Mouse (Mus musculus): ENCODE results near the gene Nr6a1. TPM values are rescaled to one million over a fixed set of nuclear protein-coding genes. Genes with fewer than 3 reads are reported as not detected.

The Nr6a1 gene
- polyA plus RNA-seq, 1 experiment from 2014 or later, result 1.5 TPM

DNA sequence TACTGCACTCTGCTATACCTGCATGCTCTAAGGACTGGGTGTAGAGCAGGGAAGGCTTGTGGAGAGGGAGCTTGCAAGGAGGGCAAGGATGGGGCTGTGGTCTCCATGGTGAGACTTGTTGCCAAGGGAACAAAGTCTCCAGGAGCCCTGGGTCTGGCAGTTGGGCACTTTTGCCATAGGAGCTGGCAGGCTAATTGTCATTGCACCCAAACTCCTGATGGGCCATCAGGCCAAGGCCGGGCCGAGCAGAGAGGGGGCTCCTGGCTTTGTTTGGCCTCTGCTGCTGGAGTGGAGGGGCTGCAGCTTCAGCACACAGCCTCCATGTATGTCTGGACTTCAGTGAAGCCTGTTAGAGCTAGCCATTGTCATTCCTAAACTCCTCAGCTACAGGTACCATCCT lies 206.8 kb downstream of the Nr6a1 start:
- H3K4me2 ChIP-seq, result no peak overlapping the region
- no peak for ATAC-seq (ENCODE audit: insufficient read depth, low FRiP score, low read depth)
- WGBS, result 80% methylated on average over 2 of the region's 2 CpGs

DNA sequence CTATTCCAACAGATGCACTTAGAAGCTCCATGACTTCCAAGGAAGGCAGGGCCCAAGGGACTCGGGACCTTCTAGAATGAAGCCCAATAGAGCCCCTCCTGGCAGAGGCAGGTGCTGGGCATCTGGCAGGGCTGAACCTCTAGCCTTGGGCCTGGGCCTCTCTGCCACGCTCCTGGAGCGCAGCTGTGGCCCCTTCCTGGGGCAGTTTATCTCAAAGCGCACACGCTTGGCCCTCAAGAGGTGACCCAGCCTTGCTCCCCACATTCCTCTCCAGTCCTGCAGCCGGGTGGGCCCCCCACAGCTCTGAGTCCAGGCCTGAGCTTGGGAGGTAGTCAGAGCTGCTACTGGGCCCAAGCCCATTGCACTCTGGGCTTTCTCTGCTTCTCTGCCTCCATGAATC lies 208.1 kb downstream of the Nr6a1 start:
- Histone ChIP-seq H3K27ac (no peak overlapping the region), H3K36me3 (no peaks in the 10 kb centered on the region), H3K4me2 (no peak overlapping the region), H3K4me3 (replicated peaks) (no peak overlapping the region), H3K4me1 (no peaks in the 10 kb centered on the region), H3K9me3 (no peaks in the 10 kb centered on the region), H3K9ac (no peak overlapping the region), H3K27me3 (replicated peaks) (peaks cover 3% of the 10 kb centered on the region)
- no peak for ATAC-seq (ENCODE audit: insufficient read depth, low FRiP score, low read depth)
- WGBS, result 60% methylated on average over 6 of the region's 6 CpGs

More for the DNA sequence above, 206.8 kb downstream of the Nr6a1 start:
- Histone ChIP-seq H3K9me3 (no peaks in the 10 kb centered on the region), H3K4me3 (replicated peaks) (no peak overlapping the region), H3K36me3 (no peaks in the 10 kb centered on the region), H3K9ac (no peak overlapping the region), H3K4me1 (no peaks in the 10 kb centered on the region), H3K27ac (no peak overlapping the region), H3K27me3 (replicated peaks) (no peaks in the 10 kb centered on the region)

DNA sequence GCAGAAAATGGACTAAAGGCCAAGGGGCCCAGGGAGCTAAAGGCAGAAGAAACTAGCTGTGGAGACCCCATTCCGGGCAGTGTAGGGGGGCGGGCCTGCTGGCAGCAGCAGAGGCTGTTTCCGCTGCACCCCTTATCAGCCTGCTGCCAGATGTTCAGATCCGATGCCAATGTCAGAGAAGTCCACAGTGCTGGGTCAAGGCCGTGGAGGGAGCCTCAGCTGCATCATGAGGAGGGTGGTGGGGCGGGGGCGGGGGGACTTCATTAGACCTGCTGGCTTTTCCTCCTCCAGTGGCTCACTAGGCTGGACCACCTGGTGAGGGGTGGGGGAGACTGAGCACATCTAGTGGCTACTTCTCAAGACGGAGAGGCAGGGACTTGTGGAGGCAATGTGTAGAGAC lies 208.8 kb downstream of the Nr6a1 start:
- H3K36me3 ChIP-seq, result no peaks in the 10 kb centered on the region
- no peak overlapping the region for H3K9ac ChIP-seq
- no peaks in the 10 kb centered on the region for H3K4me1 ChIP-seq
- 54% methylated on average over 8 of the region's 8 CpGs for WGBS
- H3K27me3 ChIP-seq (replicated peaks), result peaks cover 10% of the 10 kb centered on the region
- no peak for ATAC-seq (ENCODE audit: insufficient read depth, low FRiP score, low read depth)
- H3K27ac ChIP-seq, result no peak overlapping the region
- H3K4me2 ChIP-seq, result no peak overlapping the region
- H3K4me3 ChIP-seq (replicated peaks), result no peak overlapping the region
- H3K9me3 ChIP-seq, result no peaks in the 10 kb centered on the region

DNA sequence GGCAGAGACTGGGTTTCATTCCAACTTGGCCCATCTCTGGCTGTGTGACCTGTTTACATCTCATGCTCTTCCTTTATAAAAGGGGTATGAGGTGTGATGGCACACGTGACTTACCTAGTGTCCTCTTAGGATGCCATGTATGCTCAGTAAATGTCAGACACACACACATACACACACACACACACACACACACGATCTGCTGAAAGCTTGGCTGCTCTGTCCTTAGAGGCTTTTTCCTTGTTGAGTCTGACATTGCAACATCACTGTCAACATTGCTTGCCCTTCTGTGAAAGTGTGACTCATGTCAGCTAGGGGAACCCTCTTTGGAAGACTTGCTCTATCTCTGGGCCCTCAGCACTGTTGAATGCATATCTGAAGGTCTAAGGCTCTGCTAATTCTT lies 210.1 kb downstream of the Nr6a1 start:
- H3K9ac ChIP-seq, result no peak overlapping the region
- H3K27me3 ChIP-seq (replicated peaks), result peaks cover 23% of the 10 kb centered on the region
- H3K9me3 ChIP-seq, result no peaks in the 10 kb centered on the region
- H3K4me3 ChIP-seq (replicated peaks), result no peak overlapping the region
- no peak overlapping the region for H3K4me2 ChIP-seq
- no peaks in the 10 kb centered on the region for H3K36me3 ChIP-seq
- no peaks in the 10 kb centered on the region for H3K4me1 ChIP-seq
- ATAC-seq (ENCODE audit: insufficient read depth, low FRiP score, low read depth), result no peak
- no peak overlapping the region for H3K27ac ChIP-seq
- WGBS, result 77% methylated on average over 2 of the region's 2 CpGs

DNA sequence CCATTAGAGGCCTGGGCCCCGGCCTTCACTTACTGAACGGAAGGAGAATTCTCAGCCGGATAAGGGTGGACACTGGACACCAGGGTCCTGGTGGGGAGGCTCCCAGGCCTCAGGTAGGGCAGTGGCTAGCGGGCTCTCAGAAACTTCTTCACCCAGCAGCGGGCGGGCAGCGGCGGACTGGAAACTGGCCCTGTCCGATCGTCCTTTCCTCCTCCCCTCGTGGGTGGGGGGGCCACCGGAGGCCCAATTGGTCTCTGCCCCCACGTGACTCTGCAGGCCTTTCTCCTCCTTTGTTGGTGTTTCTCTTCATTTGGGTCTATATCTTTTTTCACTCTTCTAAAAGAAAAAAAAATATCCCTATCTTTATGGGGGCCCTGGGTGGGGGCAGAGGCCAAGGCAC lies 213.2 kb downstream of the Nr6a1 start, which contains the start of gene Nr5a1:
TSS of gene Nr5a1 (minus strand) at position 219 of the 400 bp plus-strand sequence.
- no peak within 1 kb of the TSS for H3K4me3 ChIP-seq (replicated peaks)
- no peaks in the 10 kb centered on the region for H3K9me3 ChIP-seq
- 86% methylated on average over 13 of the region's 13 CpGs for WGBS
- no peak within 1 kb of the TSS for H3K9ac ChIP-seq
- H3K27ac ChIP-seq, result no peak within 1 kb of the TSS
- no peak within 1 kb of the TSS for H3K4me2 ChIP-seq
- no peaks in the 10 kb centered on the region for H3K36me3 ChIP-seq
- peaks cover 21% of the 10 kb centered on the region for H3K4me1 ChIP-seq
- H3K27me3 ChIP-seq (replicated peaks), result peaks cover 54% of the 10 kb centered on the region
- ATAC-seq (ENCODE audit: insufficient read depth, low FRiP score, low read depth), result no peak

DNA sequence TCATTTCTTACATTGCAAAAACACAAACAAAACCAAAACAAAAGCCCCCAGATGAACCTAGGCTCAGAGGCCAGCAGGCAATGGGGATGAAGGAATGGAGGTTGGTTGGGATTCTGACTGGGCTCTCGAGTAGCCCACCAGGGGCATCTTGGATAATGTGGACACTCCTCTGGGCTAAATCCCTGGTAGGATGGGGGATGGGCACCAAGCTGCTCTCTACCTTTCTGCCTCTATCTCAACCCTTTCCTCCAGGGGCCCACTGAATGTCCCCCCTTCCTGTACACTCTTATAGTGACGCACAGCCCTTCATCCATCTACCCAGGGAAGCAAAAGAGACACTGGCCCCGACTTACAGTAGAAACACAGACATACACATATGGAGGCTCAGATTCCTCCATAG lies 213.9 kb downstream of the Nr6a1 start:
- 82% methylated on average over 3 of the region's 3 CpGs for WGBS
- H3K27me3 ChIP-seq (replicated peaks), result peaks cover 61% of the 10 kb centered on the region
- H3K27ac ChIP-seq, result no peak overlapping the region
- H3K36me3 ChIP-seq, result no peaks in the 10 kb centered on the region
- no peaks in the 10 kb centered on the region for H3K9me3 ChIP-seq
- no peak overlapping the region for H3K9ac ChIP-seq
- H3K4me1 ChIP-seq, result peaks cover 24% of the 10 kb centered on the region
- no peak overlapping the region for H3K4me2 ChIP-seq
- ATAC-seq (ENCODE audit: insufficient read depth, low FRiP score, low read depth), result no peak
- no peak overlapping the region for H3K4me3 ChIP-seq (replicated peaks)

DNA sequence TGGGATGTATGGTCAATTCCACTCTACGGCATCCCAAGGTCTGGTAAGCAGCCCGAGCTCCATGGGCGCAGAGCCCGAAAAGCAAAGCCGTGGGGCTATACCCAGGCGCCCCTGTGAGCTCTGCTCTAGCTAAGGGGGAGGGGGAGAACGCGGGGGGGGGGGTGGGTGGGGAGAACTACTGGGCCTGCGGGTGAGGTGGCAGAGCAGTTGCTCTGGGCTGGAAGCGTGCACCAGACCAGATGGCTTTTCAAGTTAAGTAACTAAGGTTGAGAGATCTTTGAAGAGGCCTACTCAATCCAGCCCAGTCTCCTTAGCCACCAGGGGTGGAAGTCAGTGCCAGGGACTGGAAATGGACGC lies 214.7 kb downstream of the Nr6a1 start:
- no peaks in the 10 kb centered on the region for H3K9me3 ChIP-seq
- peaks cover 24% of the 10 kb centered on the region for H3K4me1 ChIP-seq
- H3K4me2 ChIP-seq, result no peak overlapping the region
- ATAC-seq (ENCODE audit: insufficient read depth, low FRiP score, low read depth), result no peak
- no peak overlapping the region for H3K4me3 ChIP-seq (replicated peaks)
- H3K9ac ChIP-seq, result no peak overlapping the region
- H3K27ac ChIP-seq, result no peak overlapping the region
- peaks cover 70% of the 10 kb centered on the region for H3K27me3 ChIP-seq (replicated peaks)
- no peaks in the 10 kb centered on the region for H3K36me3 ChIP-seq
- 51% methylated on average over 11 of the region's 11 CpGs for whole genome bisulfite sequencing

DNA sequence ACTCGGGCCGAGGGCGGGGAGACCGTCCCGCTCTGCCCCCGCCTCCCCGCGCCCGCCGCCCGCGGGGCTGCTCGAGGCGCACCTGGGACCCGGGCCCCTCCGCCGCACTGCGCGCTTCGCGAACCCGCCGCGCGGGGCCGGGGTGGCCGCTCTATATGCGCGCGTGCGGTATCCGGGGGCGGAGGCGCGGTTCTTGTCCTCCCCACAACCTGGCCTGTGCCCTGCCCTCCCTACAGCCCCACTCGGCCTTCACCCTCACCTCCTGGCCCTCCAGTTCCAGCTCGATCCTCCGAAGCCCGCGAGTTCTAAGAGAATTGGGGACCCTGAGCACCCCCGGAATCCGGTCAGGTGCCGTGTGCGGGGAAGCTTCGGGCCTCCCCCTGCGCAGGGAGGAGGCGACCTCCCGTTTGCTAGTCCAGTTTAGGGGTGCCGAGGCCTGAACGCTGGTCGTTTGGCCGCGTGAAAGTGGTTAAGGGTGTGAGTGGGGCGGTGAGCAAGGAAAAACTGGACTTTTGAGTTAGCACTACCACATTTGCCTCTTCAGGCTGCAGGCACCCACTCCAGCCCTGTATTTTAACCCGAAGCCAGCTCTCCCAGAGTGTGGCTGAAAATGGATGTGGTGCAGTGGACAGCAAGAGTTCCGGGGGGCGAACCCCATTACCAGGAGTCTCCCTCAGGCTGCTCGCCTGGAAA lies 215.3 kb downstream of the Nr6a1 start:
- H3K4me3 ChIP-seq (replicated peaks), result peak overlapping the region; percentile 32
- no peak for ATAC-seq (ENCODE audit: insufficient read depth, low FRiP score, low read depth)
- 7% methylated on average over 58 of the region's 58 CpGs for WGBS
- peaks cover 73% of the 10 kb centered on the region for H3K27me3 ChIP-seq (replicated peaks)
- H3K9me3 ChIP-seq, result no peaks in the 10 kb centered on the region
- no peak overlapping the region for H3K9ac ChIP-seq
- peaks cover 24% of the 10 kb centered on the region for H3K4me1 ChIP-seq
- peak overlapping the region; percentile 63 for H3K4me2 ChIP-seq
- H3K27ac ChIP-seq, result no peak overlapping the region
- no peaks in the 10 kb centered on the region for H3K36me3 ChIP-seq

DNA sequence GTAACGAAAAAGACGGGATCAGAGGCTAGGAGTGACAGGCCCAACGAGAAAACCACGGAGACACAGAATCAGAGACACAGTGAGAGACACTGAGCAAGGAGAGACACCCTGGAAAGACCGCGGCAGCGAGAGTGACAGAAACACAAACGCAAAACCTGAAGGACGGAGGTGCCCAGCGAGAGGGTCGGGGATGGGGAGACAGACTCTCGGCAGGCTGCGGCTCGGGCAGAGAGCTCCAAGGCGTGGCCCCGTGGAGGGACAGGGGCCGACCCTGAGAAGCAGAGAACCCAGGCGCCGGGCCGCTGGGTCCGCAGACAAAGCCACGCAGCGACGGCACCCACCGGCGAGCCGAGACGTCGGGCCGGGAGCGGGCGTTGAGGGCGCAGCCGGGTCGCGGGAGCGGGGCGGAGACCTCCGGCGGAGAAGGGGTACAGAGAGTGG lies 216.0 kb downstream of the Nr6a1 start:
- Histone ChIP-seq H3K9me3 (no peaks in the 10 kb centered on the region), H3K27me3 (replicated peaks) (peaks cover 81% of the 10 kb centered on the region), H3K36me3 (no peaks in the 10 kb centered on the region), H3K4me2 (peak overlapping the region; percentile 63), H3K4me3 (replicated peaks) (peak overlapping the region; percentile 32), H3K27ac (no peak overlapping the region), H3K4me1 (peaks cover 24% of the 10 kb centered on the region), H3K9ac (no peak overlapping the region)
- no peak for ATAC-seq (ENCODE audit: insufficient read depth, low FRiP score, low read depth)
- 3% methylated on average over 40 of the region's 40 CpGs for WGBS

DNA sequence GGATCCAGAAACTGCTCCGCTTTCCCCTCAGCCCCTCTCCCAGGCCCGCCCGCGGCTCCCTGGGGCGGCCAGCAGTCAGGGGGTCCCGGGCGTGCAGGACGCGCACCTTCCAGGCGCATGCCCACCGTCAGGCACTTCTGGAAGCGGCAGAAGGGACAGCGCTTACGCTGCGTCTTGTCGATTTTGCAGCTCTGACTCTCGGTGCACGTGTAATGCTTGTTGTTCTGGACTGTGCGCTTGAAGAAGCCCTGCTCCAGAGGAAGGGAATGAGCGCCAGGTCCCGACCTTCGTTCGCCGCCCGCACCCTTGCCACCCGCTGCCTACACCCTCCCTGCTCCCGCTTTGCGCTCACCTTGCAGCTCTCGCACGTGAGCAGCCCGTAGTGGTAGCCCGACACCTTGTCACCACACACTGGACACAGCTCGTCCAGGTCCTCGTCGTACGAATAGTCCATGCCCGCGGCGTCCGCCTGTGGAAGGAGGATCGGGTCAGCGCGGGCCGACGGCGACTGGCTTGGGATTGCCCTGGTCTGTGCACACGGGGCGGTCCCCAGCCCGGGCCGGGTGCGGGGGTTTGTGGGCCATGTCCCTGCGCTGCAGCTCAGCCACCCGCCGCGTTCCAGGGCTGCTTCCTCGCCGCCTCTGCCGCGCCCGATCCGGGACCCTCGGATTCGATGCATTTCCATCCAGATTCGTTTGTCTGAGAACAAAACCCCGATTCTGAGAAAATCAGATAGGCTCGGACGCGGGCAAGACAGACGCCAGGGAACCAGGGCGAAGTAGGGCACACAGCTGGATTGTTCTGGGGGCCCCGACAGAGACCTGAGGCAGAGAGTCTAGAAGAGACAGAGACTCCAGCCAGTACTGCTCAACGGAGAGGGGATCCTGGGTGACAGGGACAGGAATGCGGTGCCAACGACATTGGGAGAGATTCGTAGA lies 216.9 kb downstream of the Nr6a1 start:
- 2% methylated on average over 75 of the region's 75 CpGs for WGBS
- no peaks in the 10 kb centered on the region for H3K36me3 ChIP-seq
- peak overlapping the region; percentile 45 for H3K4me2 ChIP-seq
- peaks cover 89% of the 10 kb centered on the region for H3K27me3 ChIP-seq (replicated peaks)
- H3K27ac ChIP-seq, result no peak overlapping the region
- H3K4me1 ChIP-seq, result peaks cover 24% of the 10 kb centered on the region
- H3K9ac ChIP-seq, result no peak overlapping the region
- peak overlapping the region; percentile 26 for H3K4me3 ChIP-seq (replicated peaks)
- no peaks in the 10 kb centered on the region for H3K9me3 ChIP-seq
- no peak for ATAC-seq (ENCODE audit: insufficient read depth, low FRiP score, low read depth)

DNA sequence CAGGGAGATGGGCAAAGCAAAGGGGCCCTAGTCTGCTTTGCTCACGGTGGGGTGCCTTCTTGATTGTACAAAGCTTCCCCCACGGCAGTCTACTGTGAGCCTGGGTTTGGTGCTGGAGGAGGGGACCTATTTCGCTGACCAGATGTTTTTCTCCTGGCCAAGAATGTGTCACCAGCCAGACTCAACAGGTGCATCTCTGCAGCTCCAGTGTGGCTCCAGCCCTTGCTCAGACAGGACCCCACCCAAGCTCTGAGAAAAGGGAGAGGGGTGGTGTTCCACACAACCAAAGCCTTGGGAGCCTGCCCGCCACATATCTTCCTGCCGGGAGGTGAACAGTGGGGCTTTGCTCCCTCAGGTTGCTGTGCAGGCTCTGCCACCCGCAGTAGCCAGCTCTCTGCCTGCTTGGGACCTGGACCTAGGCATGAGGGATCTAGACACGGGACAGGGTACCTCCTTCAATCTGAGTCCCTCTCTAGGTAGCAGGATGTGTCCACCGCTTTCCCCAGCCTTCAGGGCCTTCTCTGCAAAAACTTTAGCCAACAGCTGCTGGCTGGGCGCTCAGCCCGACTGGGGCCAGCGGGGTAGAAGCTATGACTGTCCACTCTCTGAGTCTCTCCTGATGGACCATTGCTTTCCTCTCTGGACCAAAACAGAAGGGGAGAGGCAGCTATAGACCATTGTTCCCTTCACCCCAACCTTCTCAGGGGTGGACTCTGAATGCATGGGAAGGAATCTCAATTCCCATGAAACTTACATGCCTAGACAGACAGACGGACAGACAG lies 218.4 kb downstream of the Nr6a1 start:
- no peak overlapping the region for H3K9ac ChIP-seq
- no peak overlapping the region for H3K4me3 ChIP-seq (replicated peaks)
- no peak overlapping the region for H3K27ac ChIP-seq
- ATAC-seq (ENCODE audit: insufficient read depth, low FRiP score, low read depth), result no peak
- peaks cover 92% of the 10 kb centered on the region for H3K27me3 ChIP-seq (replicated peaks)
- no peak overlapping the region for H3K4me2 ChIP-seq
- H3K4me1 ChIP-seq, result peaks cover 24% of the 10 kb centered on the region
- no peaks in the 10 kb centered on the region for H3K9me3 ChIP-seq
- no peaks in the 10 kb centered on the region for H3K36me3 ChIP-seq
- 22% methylated on average over 12 of the region's 12 CpGs for WGBS

Measured in stomach, embryonic 15.5 days (tissue).